Mouse (Mus musculus): ENCODE measurements around the gene Olfr195.
"Not testable (repeated sequence)": the region's sequence is repeated elsewhere in the genome, so short reads cannot be mapped to it uniquely, and the experiment has no call there.

The Olfr195 gene

GRCm38 (mm10) chr16:59146746-59147145 is at the start of gene Olfr195:
TSS of gene Olfr195 (plus strand) at chr16:59147046.
- DNase-seq (ENCODE audit: low spot score in 2 of 2), result no peak

DNA sequence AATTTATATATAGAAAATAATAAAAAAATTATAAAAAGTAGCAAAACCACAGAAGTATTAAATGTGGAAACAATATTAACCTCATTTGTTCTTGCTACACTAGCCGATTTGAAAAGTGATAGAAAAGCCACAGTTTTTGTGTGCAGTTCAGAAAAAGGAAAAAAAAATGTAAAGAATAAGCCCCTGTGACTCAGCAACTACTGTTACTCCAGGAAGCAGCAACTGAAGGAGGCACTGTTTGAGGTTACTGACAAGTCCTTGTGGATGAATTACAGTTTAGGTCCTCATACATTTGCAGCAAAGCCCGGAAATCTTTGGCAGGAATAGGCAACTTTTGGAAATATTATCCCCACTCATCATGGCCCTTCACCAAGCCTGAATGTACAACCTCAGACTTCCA is 41.5 kb upstream of the Olfr195 start:
- DNase-seq (ENCODE audit: low spot score in 2 of 2), result no peak

GRCm38 (mm10) chr16:59108522-59108921 is 38.3 kb upstream of the Olfr195 start:
- not testable (repeated sequence) for DNase-seq (ENCODE audit: low spot score in 2 of 2)

DNA sequence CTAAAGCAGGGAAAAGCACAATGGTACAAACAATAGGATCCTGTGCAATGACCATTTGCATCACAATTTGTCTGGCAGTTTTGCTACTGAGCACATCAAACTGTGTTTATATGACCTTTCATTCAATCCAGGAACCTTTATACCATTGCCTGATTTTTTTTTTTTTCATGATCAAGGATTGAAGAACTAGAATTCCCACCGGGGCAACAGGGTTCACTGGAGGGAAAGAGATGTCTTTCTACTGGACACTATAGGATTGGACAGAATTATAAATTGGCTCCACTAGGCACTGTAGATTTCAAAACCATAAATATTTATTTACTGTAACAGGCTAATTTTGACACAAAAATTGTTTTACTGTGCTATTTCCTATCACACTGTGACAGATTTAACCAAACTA is 35.1 kb upstream of the Olfr195 start, which contains the start of gene Olfr193:
Gene Olfr193, minus strand, starts transcription at position 101 of the 400 bp plus-strand sequence.
- DNase-seq (ENCODE audit: low spot score in 2 of 2), result no peak

DNA sequence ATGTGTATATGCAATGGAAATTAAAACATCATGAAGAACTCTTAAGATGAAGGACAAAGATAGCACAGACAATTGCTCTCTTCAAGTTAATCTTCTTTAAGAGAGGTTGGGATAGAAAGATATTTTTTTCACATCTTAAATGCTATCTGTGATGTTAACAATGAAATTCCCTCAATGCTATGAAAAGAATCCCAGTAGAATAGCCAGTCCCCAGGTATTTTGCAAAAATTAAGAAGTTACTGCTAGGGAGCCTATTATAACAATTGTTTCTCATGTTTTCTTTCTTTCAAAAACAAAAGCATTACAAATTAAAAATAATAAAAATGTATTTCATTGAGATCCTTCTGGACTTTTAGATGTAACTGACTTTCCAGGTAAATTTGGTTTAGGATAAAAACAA is 25.9 kb upstream of the Olfr195 start, which contains the start of gene Olfr194:
Gene Olfr194, minus strand, starts transcription at position 101 of the 400 bp plus-strand sequence.
- DNase-seq (ENCODE audit: low spot score in 2 of 2), result no peak

DNA sequence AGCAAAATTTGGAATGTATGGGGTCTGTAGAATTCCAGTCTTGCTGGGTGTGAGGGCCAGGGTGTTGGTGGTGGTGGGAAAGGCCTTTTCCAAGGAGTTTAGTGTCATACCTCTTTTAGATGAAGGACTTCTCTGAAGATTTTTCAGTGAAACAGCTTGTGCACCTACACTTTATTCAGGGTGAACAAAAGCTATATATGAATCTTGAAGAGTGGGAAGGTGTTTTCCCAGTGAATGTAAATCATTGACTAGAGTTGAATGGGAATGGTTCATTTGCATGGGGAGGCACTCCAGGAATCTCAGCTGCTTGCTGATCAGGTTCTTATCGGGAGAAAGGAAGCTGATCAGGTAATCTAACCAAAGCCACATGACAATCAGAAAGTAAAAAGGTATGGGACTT is 16.1 kb upstream of the Olfr195 start:
- no peak for DNase-seq (ENCODE audit: low spot score in 2 of 2)

DNA sequence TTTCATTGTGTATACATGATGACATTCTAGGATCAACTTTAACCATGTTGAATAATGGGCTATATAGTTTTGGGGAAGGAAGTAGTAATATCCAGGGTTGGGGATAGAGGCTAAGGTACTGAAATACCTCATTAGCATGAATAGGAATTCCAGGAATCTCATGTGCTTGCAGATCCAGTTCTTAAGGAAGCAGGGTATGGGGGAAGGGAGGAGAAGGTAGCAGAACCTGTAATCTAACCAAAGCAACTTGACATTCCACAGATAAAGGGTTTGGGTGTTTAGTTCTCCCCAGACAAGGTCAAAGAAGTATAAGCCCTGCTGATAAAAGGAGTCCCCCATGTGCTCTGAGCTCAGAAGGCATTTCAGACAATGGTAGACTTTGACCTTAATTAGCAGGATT is 5.7 kb upstream of the Olfr195 start:
- DNase-seq (ENCODE audit: low spot score in 2 of 2), result no peak

GRCm38 (mm10) chr16:59151996-59152395 is 5.2 kb downstream of the Olfr195 start:
- DNase-seq (ENCODE audit: low spot score in 2 of 2), result no peak

DNA sequence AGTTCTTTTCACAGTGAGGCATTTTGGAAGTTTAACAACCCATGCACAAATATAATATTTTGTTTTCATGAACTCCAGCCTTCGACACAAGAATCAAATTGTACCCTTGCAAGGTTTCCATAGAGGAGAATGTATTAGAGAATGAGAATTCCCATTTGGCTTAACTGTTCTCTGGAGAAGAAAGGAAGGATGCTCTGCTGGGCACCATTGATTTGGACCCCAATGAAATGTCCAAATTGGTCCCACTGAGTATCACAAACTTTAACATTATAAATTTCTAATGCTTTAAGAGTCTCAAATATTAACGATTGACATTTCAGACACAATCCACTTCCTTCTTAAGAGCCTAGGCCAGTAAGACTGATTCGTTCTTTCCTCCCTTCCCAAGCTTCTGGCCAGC is 23.5 kb downstream of the Olfr195 start, which contains the start of gene Olfr196:
Gene Olfr196, minus strand, starts transcription at position 101 of the 400 bp plus-strand sequence.
- no peak for DNase-seq (ENCODE audit: low spot score in 2 of 2)
